Mouse (Mus musculus) CH12.LX (cell line): Measurements from ENCODE around the gene Prkar1b.

Experiments
- CTCF ChIP-seq, 2 experiments: IDR thresholded peaks in 1 of 2; conservative IDR thresholded peaks in 1 of 2; 2 replicates each; pipeline ENCODE4 v1.5.1; 2011 to 2012; ENCODE audit warnings: low read depth in 2 of 2, low read length in 2 of 2, improper control_type of control experiment in 1 of 2, inconsistent platforms in 1 of 2, mild to moderate bottlenecking in 1 of 2, moderate library complexity in 1 of 2
- POLR2A ChIP-seq: IDR thresholded peaks from 2 replicates; pipeline ENCODE4 v1.6.1; 2011; ENCODE audit warnings: low read depth, mild to moderate bottlenecking, improper control_type of control experiment, low read length
- ZC3H11A ChIP-seq: IDR thresholded peaks from 2 replicates; pipeline ENCODE4 v1.6.1; 2012; ENCODE audit warnings: low read depth, mild to moderate bottlenecking, inconsistent platforms, low read length, improper control_type of control experiment

DNA sequence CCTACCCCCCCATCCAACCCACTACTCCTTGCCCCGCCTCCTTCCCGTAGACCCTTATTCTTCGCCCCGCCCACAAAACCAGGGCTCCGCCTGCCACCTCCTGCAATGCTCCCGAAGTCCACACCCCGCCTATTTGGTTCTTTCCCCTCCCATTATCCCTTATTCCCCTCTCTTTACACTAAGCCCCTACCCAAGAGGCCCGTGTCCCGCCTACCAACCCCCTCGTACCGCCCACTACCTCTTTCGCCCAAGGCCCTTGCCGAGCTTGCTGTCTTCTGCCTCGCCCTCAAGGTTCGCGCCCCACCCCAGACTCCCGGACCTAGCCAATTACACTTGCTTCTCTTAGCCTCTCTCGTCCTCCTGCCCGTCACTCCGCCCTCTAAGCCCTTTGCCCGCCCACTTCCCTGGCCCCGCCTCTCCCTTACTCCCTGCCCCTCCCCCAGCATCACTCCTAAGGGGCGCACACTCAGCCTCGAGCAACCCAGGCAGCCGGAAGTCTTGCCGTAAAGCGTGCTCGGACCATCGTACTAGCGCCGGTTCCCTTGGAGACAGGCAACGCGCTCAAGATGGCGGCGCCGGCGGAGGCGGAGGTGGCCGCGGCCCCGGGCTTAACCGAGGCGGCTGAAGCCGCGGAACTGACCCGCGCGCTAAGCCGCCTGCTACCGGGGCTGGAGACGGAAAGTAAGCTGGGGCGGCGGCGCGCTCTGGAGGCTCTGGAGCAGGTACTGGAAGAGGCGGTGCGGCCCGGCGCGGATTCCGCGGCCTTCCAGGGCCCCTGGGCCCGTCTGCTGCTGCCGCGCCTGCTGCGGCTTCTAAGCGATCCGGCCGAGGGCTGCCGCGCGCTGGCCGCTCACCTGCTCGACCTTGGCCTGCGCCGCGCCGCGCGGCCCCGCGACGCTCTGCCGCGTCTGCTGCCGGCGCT is at the start of gene Prkar1b, which contains the start of gene Dnaaf5:
- no peak for TF ChIP-seq CTCF (conservative IDR thresholded peaks at IDR 0.05 in 1 of 2, IDR thresholded peaks at IDR 0.05 in 1 of 2; ENCODE audit: low read depth in 2 of 2, low read length in 2 of 2)
- TF ChIP-seq POLR2A = peak; percentile 60; the same call in 1 of the 2 replicates
- TF ChIP-seq ZC3H11A = no peak
